Mouse (Mus musculus) G1E (cell line): Measurements from ENCODE around the gene Rhot1. TPM values are rescaled to one million over a fixed set of nuclear protein-coding genes. Genes with fewer than 3 reads are reported as not detected.
"Not testable (repeated sequence)": the region's sequence is repeated elsewhere in the genome, so short reads cannot be mapped to it uniquely, and the experiment has no call there.

ENCODE experiments used
- ATAC-seq: 2 replicates; pipeline ENCODE4 v1.8.0; 2016; ENCODE audit warnings: mild to moderate bottlenecking; ENCODE audit not compliant: insufficient number of reproducible peaks, poor library complexity, low FRiP score, severe bottlenecking; ENCODE audit errors: extremely low read depth
- DNase-seq: peaks from one replicate; pipeline ENCODE4 v3.0.0; 2012; ENCODE audit warnings: low spot score
- H3K27me3 ChIP-seq: 2 replicates; pipeline ENCODE4 v1.6.1; 2012; ENCODE audit warnings: mild to moderate bottlenecking, low read length, inconsistent platforms; ENCODE audit not compliant: insufficient read depth
- H3K36me3 ChIP-seq: replicated peaks from 2 replicates; pipeline ENCODE3; 2012; ENCODE audit warnings: mild to moderate bottlenecking, inconsistent platforms
- H3K4me1 ChIP-seq: 2 replicates; pipeline ENCODE4 v1.6.1; 2012; ENCODE audit warnings: low read depth, low read length, inconsistent platforms, mixed read lengths; ENCODE audit not compliant: insufficient read depth
- H3K4me3 ChIP-seq: 2 replicates; pipeline ENCODE4 v1.5.1; 2012; ENCODE audit warnings: low read depth, mild to moderate bottlenecking, inconsistent platforms, low read length, moderate library complexity, mixed read lengths
- H3K9me3 ChIP-seq: replicated peaks from 2 replicates; pipeline ENCODE4 v1.6.1; 2012; ENCODE audit warnings: inconsistent platforms
- CTCF ChIP-seq: IDR thresholded peaks from 2 replicates; pipeline ENCODE4 v1.5.1; 2012; ENCODE audit warnings: low read depth, low read length, inconsistent platforms, mixed read lengths
- GATA1 ChIP-seq: IDR thresholded peaks from 2 replicates; pipeline ENCODE4 v1.6.1; 2012; ENCODE audit warnings: borderline replicate concordance, low read length, inconsistent platforms, mixed read lengths
- GATA2 ChIP-seq: IDR thresholded peaks from 2 replicates; pipeline ENCODE4 v1.6.1; 2012; ENCODE audit warnings: low read depth, low read length, inconsistent platforms, borderline replicate concordance
- POLR2AphosphoS5 ChIP-seq: IDR thresholded peaks from 2 replicates; pipeline ENCODE4 v1.6.1; 2012; ENCODE audit warnings: low read depth, low read length, inconsistent platforms; ENCODE audit not compliant: insufficient replicate concordance
- TAL1 ChIP-seq: conservative IDR thresholded peaks from 2 replicates; pipeline ENCODE4 v1.6.1; 2012; ENCODE audit warnings: low read depth, low read length, inconsistent platforms, mixed read lengths
- polyA plus RNA-seq: library from polyadenylated mRNA; stranded (reverse); fragments of >175 nt; gene quantifications from 2 replicates; pipeline ENCODE4 v1.2.3, GENCODE M21; 2012
- total RNA-seq, 2 experiments: library from RNA; stranded (forward) in 1 of 2; stranded (reverse) in 1 of 2; fragments of 200-1000 nt in 1 of 2; fragments of >200 nt in 1 of 2; fragmentation: Nextera tagmentation in 1 of 2; gene quantifications; 2 replicates each; pipeline ENCODE4 v1.2.3; 2014 to 2017

Rhot1 gene
- total and polyA plus RNA-seq, 3 experiments: 5.3 to 80.3 (median 64.8) TPM

DNA sequence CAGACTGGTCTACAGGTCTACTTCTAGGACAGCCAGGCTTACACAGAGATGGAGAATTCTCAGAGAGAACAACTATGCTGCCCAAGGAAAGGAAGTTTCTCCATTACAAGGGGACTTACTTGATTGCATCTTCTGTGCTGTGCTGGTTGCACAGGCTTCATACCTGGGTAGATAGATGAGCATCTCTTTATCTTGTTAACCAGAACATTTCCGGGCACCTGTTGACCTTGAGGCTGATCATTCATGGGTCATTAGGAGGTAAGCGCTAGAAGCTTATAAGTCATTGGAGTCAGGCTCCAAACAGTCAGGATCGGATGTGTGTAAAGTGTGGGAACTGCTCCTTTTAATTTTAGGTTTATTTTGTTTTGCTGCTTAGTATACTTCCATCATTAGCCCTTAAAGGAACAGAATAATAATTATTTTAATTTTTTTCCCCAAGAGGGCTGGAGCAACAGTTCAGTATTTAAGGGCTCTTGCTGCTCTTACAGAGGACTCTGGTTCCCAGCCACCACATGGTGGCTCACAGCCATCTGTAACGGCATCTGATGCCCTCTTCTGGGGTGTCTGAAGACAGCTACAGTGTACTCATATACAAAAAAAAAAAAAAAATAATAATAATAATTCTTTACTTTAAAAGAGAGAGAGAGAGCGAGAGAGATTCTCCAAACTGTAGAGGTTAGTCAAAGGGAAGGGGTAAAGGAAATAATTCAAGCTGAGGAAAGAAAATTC lies 27.6 kb upstream of the Rhot1 start:
- peaks cover 4% of the 10 kb centered on the region for H3K36me3 ChIP-seq
- TF ChIP-seq GATA2: no peak
- TF ChIP-seq TAL1: no peak
- TF ChIP-seq GATA1: no peak
- no peak for TF ChIP-seq POLR2AphosphoS5
- TF ChIP-seq CTCF: no peak

DNA sequence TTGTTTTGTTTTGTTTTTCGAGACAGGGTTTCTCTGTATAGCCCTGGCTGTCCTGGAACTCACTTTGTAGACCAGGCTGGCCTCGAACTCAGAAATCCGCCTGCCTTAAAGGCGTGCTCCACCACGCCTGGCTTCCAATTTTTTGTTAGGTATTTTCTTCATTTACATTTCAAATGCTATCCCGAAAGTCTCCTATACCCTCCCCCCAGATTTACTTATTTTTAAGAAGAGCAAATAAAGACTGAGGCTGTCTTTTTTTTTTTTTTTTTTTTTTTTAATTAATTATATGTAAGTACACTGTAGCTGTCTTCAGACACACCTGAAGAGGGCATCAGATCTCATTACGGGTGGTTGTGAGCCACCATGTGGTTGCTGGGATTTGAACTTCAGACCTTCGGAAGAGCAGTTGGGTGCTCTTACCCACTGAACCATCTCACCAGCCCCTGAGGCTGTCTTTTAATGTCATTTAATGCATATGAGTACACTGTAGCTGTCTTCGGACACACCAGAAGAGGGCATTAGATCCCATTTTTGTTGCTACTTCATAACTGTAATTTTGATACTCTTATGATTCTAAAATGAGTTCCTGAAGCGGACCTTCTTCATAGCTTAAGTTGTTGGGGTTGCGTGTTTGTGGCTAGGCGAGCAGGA lies 25.6 kb upstream of the Rhot1 start:
- DNase-seq, H3K27me3 ChIP-seq, H3K36me3 ChIP-seq, H3K9me3 ChIP-seq, ATAC-seq: not testable (repeated sequence)
- Histone ChIP-seq H3K4me1 (peaks cover 13% of the 10 kb centered on the region), H3K4me3 (peak overlapping the region; percentile 99)

More for the DNA sequence above, 27.6 kb upstream of the Rhot1 start:
- peaks cover 25% of the 10 kb centered on the region for H3K4me1 ChIP-seq
- H3K4me3 ChIP-seq: no peak overlapping the region
- no peaks in the 10 kb centered on the region; the same call in 1 of the 2 replicates for H3K9me3 ChIP-seq
- peaks cover 12% of the 10 kb centered on the region for H3K27me3 ChIP-seq
- no peak for ATAC-seq
- DNase-seq: no peak

DNA sequence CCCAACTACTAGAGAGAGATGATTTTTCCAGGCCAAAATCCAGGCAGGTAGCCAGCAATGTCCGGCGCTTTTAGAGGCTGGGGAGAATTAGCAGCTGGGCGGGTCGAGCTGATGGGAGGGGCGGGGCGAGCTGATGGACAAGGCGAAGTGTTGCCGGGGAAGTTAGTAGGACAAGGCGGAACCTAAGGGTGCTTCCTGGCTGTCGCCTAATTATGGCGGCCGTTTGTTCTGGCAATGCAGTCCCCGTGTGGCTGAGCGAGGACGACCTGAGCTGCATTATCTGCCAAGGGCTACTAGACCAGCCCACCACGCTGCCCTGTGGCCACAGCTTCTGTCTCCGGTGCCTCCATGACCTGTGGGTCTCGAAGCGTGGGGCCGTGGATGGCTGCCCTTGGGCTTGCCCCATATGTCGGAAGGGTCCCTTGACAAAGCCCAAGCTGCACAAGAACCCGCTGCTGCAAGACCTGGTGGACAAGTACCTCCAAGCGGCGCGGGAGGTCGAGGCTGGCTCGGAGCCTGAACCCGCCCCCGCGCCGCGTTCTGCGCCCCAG lies 25.0 kb upstream of the Rhot1 start, which contains the start of gene Rnf135:
TSS of gene Rnf135 (plus strand) at position 147 of the 551 bp plus-strand sequence.
- Histone ChIP-seq H3K4me3 (peak within 1 kb of the TSS; percentile 99), H3K36me3 (peaks cover 9% of the 10 kb centered on the region), H3K9me3 (no peaks in the 10 kb centered on the region; the same call in 1 of the 2 replicates), H3K4me1 (peaks cover 9% of the 10 kb centered on the region), H3K27me3 (no peaks in the 10 kb centered on the region)
- TF ChIP-seq GATA1 (no peak), POLR2AphosphoS5 (peak; percentile 72; the same call in 1 of the 2 replicates)
- ATAC-seq (peak; percentile 96), DNase-seq (peak; percentile 94)

DNA sequence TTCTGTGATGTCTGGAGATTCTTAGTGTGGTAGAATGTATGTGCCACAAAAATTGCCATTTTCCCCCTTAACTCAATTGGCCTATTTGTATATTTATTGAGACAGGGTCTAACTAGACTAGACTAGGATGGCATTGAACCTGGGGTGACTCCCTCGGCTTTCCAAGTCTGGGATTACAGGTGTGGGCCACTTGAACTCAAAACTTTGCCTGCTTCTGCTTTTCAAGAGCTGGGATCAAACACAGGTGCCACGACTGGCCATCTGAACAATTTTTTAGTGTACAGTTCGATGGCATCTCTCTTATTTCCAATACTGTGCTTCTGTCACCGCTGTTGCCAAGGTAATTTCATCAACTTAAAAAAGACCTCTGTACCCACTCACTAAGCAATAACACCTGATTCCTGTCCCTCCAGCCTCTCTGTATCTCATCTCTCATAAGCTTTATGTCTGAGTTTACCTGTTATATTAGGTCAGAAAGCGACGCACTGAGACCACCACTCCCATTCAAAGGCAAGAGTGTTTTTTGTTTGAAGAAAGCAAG lies 24.2 kb upstream of the Rhot1 start:
- Histone ChIP-seq H3K27me3 (no peaks in the 10 kb centered on the region), H3K4me3 (peak overlapping the region; percentile 99), H3K4me1 (peaks cover 9% of the 10 kb centered on the region), H3K36me3 (peaks cover 16% of the 10 kb centered on the region), H3K9me3 (no peaks in the 10 kb centered on the region; the same call in 1 of the 2 replicates)
- TF ChIP-seq POLR2AphosphoS5: no peak
- no peak for TF ChIP-seq GATA2
- no peak for TF ChIP-seq TAL1
- no peak for TF ChIP-seq GATA1
- no peak for TF ChIP-seq CTCF
- no peak for ATAC-seq
- no peak for DNase-seq

DNA sequence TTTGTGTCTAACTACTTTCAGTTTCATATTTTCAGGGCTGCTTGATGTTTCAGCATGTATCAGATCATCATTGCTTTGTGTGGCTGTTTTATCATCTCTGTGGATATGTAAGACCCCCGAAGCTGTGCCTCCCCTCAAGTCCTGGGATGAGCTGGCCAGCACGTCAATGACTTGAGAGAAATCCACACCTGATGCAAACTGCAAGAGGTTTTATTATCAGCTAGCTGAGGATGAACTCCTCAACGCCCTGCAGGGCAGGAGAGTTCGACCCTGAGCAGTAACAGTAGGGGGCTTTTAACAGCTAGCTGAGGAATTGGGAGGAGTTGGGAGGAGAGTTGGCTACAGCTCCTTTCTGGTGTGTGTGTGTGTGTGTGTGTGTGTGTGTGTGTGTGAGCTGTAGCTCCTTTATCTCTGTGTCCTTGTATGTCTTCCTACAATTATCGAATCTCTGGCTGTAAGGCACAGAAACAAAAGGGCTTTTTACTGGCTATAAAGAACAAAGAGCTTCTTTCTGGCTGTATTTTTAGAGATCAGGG lies 23.3 kb upstream of the Rhot1 start:
- not testable (repeated sequence) for DNase-seq, ATAC-seq, H3K9me3 ChIP-seq, H3K27me3 ChIP-seq, H3K4me1 ChIP-seq, H3K4me3 ChIP-seq
- peaks cover 24% of the 10 kb centered on the region for H3K36me3 ChIP-seq

DNA sequence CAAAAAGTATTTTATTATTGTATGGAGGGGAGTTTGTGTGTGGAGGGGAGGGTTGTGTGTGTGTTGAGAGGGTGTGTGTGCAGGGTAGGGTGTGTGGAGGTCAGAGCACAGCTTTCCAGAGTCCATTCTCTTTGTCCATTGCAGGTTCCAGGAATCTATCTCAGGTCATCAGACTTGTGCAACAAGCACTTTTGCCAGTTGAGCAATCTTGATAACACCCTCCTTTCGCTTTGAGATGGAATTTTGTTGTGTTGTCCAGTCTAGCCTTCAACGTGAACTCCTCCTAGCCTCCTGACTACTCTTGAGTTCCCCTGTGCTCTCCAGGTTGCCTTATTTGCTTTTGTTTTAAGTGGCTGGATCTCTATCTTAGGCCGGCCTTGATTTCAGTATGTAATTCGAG lies 18.5 kb upstream of the Rhot1 start:
- Histone ChIP-seq H3K27me3 (no peaks in the 10 kb centered on the region), H3K4me3 (no peak overlapping the region), H3K9me3 (peaks cover 5% of the 10 kb centered on the region), H3K36me3 (peaks cover 61% of the 10 kb centered on the region), H3K4me1 (0 out of 2 replicates have a peak, but pooled peaks cover 2% of the 10 kb centered on the region)
- DNase-seq: no peak
- ATAC-seq: no peak
- TF ChIP-seq POLR2AphosphoS5: no peak
- no peak for TF ChIP-seq TAL1
- no peak for TF ChIP-seq GATA1
- TF ChIP-seq CTCF: no peak
- no peak for TF ChIP-seq GATA2
